38 mouse cellular contexts compared by ENCODE assay signal in the genomic region with DNA sequence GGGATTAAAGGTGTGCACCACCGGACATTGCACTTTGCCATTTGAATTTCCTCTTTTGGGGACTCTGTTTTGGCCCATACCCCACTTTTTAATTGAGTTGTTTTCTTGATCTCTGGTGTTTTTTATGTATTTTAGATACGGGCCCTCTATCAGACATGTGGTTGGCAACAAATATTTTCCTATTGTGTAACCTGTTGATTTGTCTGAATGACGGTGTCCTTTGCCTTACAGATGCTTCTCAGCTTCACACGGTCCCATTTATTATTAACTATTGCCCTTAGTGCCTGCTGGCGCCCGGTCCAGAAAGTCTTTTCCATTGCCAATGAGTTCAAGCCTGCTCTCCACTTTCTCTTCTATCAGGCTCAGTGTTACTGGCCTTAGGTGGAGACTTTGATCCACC. TPM values are rescaled to one million over a fixed set of nuclear protein-coding genes. Genes with fewer than 3 reads are reported as not detected.
DNase-seq lines count a peak whose midpoint lies in the region; ATAC-seq and TF ChIP-seq lines count a peak whose summit lies in the region.
"Had no signal": no experiment of that assay in that cellular context is flagged by ENCODE, and none has a peak within 500 bp of the region (broad histone marks: within the 10 kb centered on the region; RNA-seq: fewer than 3 reads in every experiment).

No protein-coding gene starts in this region.

- H3K27me3 ChIP-seq in kidney, adult 2 months (replicated peaks; ENCODE audit: control insufficient read depth, insufficient read depth, low read length), result no peaks in the 10 kb centered on the region
- no peaks in the 10 kb centered on the region for H3K27me3 ChIP-seq in liver, embryonic 15.5 days
- no peaks in the 10 kb centered on the region for H3K27me3 ChIP-seq in liver, embryonic 12.5 days (replicated peaks)
- no peaks in the 10 kb centered on the region for H3K27me3 ChIP-seq in liver, postnatal 0 days (ENCODE audit: insufficient read depth, low read length)
- H3K27me3 ChIP-seq: limb, embryonic 15.5 days; lung, embryonic 15.5 days had no signal

- peak overlapping the region; percentile 64; the same call in 1 of the 2 replicates for H3K27ac ChIP-seq in kidney, adult 2 months (ENCODE audit: insufficient read depth, low read depth, low read length)
- H3K27ac ChIP-seq in liver, embryonic 15.5 days (replicated peaks), result 0 out of 2 replicates have a peak overlapping the region, but pooled peaks have one; percentile 33
- no peak overlapping the region for H3K27ac ChIP-seq in liver, embryonic 12.5 days
- peak overlapping the region; percentile 85 for H3K27ac ChIP-seq in liver, postnatal 0 days (ENCODE audit: low read depth)
- H3K27ac ChIP-seq: gastrocnemius, adult 2 months; limb, embryonic 10.5 days; limb, embryonic 15.5 days; lung, embryonic 15.5 days had no signal

- no peak overlapping the region for H3K9ac ChIP-seq in liver, embryonic 15.5 days
- no peak overlapping the region for H3K9ac ChIP-seq in liver, embryonic 12.5 days
- no peak overlapping the region for H3K9ac ChIP-seq in liver, postnatal 0 days (replicated peaks)
- H3K9ac ChIP-seq: limb, embryonic 15.5 days; lung, embryonic 15.5 days had no signal

- DNase-seq in kidney, adult 2 months, result peak; percentile 81
- DNase-seq in kidney, postnatal 4 days, result no peak
- DNase-seq in liver, postnatal 0 days, result peak; percentile 37
- DNase-seq in left cerebral cortex, postnatal 14 days (ENCODE audit: low spot score in 2 of 2), result no peak
- DNase-seq in cerebellum, postnatal 36 days, result no peak
- DNase-seq: adrenal gland, adult 2 months; adrenal gland, postnatal 36 days; cerebellum, adult 18-20 months; cerebellum, postnatal 10 days; gastrocnemius, adult 2 months; gastrocnemius, postnatal 36 days; heart, postnatal 14 days; layer of hippocampus, postnatal 36 days; right cerebral cortex, postnatal 25 days; spleen, adult 18-20 months; thymus, postnatal 25 days had no signal

- H3K4me2 ChIP-seq in liver, embryonic 15.5 days, result no peak overlapping the region
- H3K4me2 ChIP-seq in liver, embryonic 12.5 days, result no peak overlapping the region
- no peak overlapping the region for H3K4me2 ChIP-seq in liver, postnatal 0 days (ENCODE audit: low read depth, low read length)
- H3K4me2 ChIP-seq: limb, embryonic 15.5 days; lung, embryonic 15.5 days; midbrain, embryonic 11.5 days had no signal

- intact Hi-C loops in left cerebral cortex, postnatal 14 days (cut with DNase I), result no loop called here

- H3K4me1 ChIP-seq in kidney, adult 2 months (ENCODE audit: control insufficient read depth, insufficient read depth, low read length), result peaks cover 3% of the 10 kb centered on the region; the same call in 1 of the 2 replicates
- H3K4me1 ChIP-seq in liver, embryonic 15.5 days (replicated peaks), result peaks cover 9% of the 10 kb centered on the region
- peaks cover 13% of the 10 kb centered on the region; the same call in 1 of the 2 replicates for H3K4me1 ChIP-seq in liver, embryonic 12.5 days
- H3K4me1 ChIP-seq in liver, postnatal 0 days (ENCODE audit: insufficient read depth), result no peaks in the 10 kb centered on the region
- H3K4me1 ChIP-seq: limb, embryonic 10.5 days; lung, embryonic 15.5 days had no signal

- TF ChIP-seq POLR2A in kidney, adult 2 months (IDR thresholded peaks at IDR 0.05; ENCODE audit: low read depth, low read length), result no peak

- H3K9me3 ChIP-seq in liver, embryonic 15.5 days (replicated peaks), result no peaks in the 10 kb centered on the region
- H3K9me3 ChIP-seq in liver, embryonic 12.5 days (replicated peaks), result no peaks in the 10 kb centered on the region
- no peaks in the 10 kb centered on the region for H3K9me3 ChIP-seq in liver, postnatal 0 days (ENCODE audit: low read length)
- H3K9me3 ChIP-seq: limb, embryonic 10.5 days; limb, embryonic 15.5 days; lung, embryonic 15.5 days had no signal

- 59% methylated on average over 6 of the region's 6 CpGs for whole genome bisulfite sequencing in kidney, adult 2 months
- 58% methylated on average over 6 of the region's 6 CpGs for WGBS in liver, embryonic 15.5 days (ENCODE audit: insufficient replicate concordance)
- 68% methylated on average over 6 of the region's 6 CpGs for WGBS in liver, embryonic 12.5 days (ENCODE audit: insufficient replicate concordance)
- WGBS in liver, postnatal 0 days (ENCODE audit: insufficient replicate concordance), result 57% methylated on average over 6 of the region's 6 CpGs

- TF ChIP-seq EP300 in liver, postnatal 0 days (IDR thresholded peaks at IDR 0.05; ENCODE audit: low read depth), result peak; percentile 58; the same call in 1 of the 2 replicates

- H3K36me3 ChIP-seq in kidney, adult 2 months (ENCODE audit: control insufficient read depth, insufficient read depth, low read length), result no peaks in the 10 kb centered on the region
- H3K36me3 ChIP-seq in liver, embryonic 15.5 days (replicated peaks), result no peaks in the 10 kb centered on the region
- H3K36me3 ChIP-seq in liver, embryonic 12.5 days, result no peaks in the 10 kb centered on the region
- no peaks in the 10 kb centered on the region for H3K36me3 ChIP-seq in liver, postnatal 0 days (replicated peaks; ENCODE audit: insufficient read depth, low read length)
- H3K36me3 ChIP-seq: limb, embryonic 10.5 days; limb, embryonic 15.5 days; lung, embryonic 15.5 days had no signal

- peak; percentile 42 for ATAC-seq in liver, embryonic 15.5 days (ENCODE audit: insufficient read depth)
- no peak for ATAC-seq in liver, embryonic 12.5 days
- peak; percentile 95 for ATAC-seq in liver, postnatal 0 days
- ATAC-seq: CD4-positive, CD25-positive, alpha-beta regulatory T cell, adult 4 months; forebrain, embryonic 16.5 days; hindbrain, embryonic 16.5 days; midbrain, embryonic 16.5 days had no signal

- TF ChIP-seq CTCF in kidney, adult 2 months (conservative IDR thresholded peaks at IDR 0.05; ENCODE audit: insufficient read depth, insufficient read length, low read depth, low read length), result no peak
- TF ChIP-seq CTCF in liver, postnatal 0 days (IDR thresholded peaks at IDR 0.05; ENCODE audit: low read depth), result no peak

- no peak overlapping the region for H3K4me3 ChIP-seq in kidney, adult 2 months (ENCODE audit: insufficient read depth, low read depth, low read length)
- H3K4me3 ChIP-seq in liver, embryonic 15.5 days (replicated peaks), result no peak overlapping the region
- no peak overlapping the region for H3K4me3 ChIP-seq in liver, embryonic 12.5 days
- no peak overlapping the region for H3K4me3 ChIP-seq in liver, postnatal 0 days (ENCODE audit: low read depth, low read length)
- H3K4me3 ChIP-seq: erythroblast, embryonic 14.5 days; gastrocnemius, adult 2 months; limb, embryonic 10.5 days; limb, embryonic 15.5 days; lung, embryonic 15.5 days had no signal

RNA-seq across cellular contexts. Expression of gene Hsd17b6, which starts 40.9 kb away (rescaled TPM):
- not detected in 2 replicates for polyA plus RNA-seq in kidney, adult 2 months (2012; rRNA removed)
- 0.09 and 0.13 TPM in 2 replicates for polyA plus RNA-seq in liver, embryonic 15.5 days (2015; fragmentation: Nextera tagmentation; extraction: Ambion mirVana)
- polyA plus RNA-seq in liver, embryonic 12.5 days (2016; fragmentation: Nextera tagmentation; extraction: Ambion mirVana), result 0.17 TPM in 1 of 2 replicates, not detected in the other
- polyA plus RNA-seq in liver, postnatal 0 days (2015; fragmentation: Nextera tagmentation; extraction: Ambion mirVana), result 29.5 and 32.4 TPM in 2 replicates
- total RNA-seq in left cerebral cortex, postnatal 14 days (2021), result not detected
- total RNA-seq: gastrocnemius, adult 2 months; gastrocnemius, postnatal 36 days; heart, adult 8-10 months; heart, postnatal 14 days; layer of hippocampus, postnatal 36 days; megakaryocyte progenitor cell, adult 5-6 weeks; neutrophil, adult 5-6 weeks had no signal
- polyA plus RNA-seq: adrenal gland, adult 2 months; brain, embryonic 14.5 days; CD4-positive, CD25-positive, alpha-beta regulatory T cell, adult 4 months; cortical plate, adult 2 months; erythroblast, embryonic 14.5 days; forebrain, embryonic 11.5 days; forebrain, embryonic 16.5 days; heart, embryonic 14.5 days; hindbrain, embryonic 11.5 days; hindbrain, embryonic 16.5 days; intestine, embryonic 14.5 days; limb, embryonic 10.5 days; limb, embryonic 15.5 days; lung, embryonic 15.5 days; midbrain, embryonic 11.5 days; midbrain, embryonic 16.5 days; neural tube, embryonic 11.5 days; stomach, embryonic 16.5 days had no signal

RNA-seq across cellular contexts. Expression of gene Prim1, which starts 48.5 kb away (rescaled TPM):
- 3.4 and 3.6 TPM in 2 replicates for polyA plus RNA-seq in kidney, adult 2 months (2012; rRNA removed)
- polyA plus RNA-seq in liver, embryonic 15.5 days (2015; fragmentation: Nextera tagmentation; extraction: Ambion mirVana), result 66.9 and 69.3 TPM in 2 replicates
- polyA plus RNA-seq in liver, embryonic 12.5 days (2016; fragmentation: Nextera tagmentation; extraction: Ambion mirVana), result 88.9 and 93.3 TPM in 2 replicates
- 26.2 and 29.1 TPM in 2 replicates for polyA plus RNA-seq in liver, postnatal 0 days (2015; fragmentation: Nextera tagmentation; extraction: Ambion mirVana)
- total RNA-seq in left cerebral cortex, postnatal 14 days (2021), result 1 to 10 TPM; 6.4 to 7.2 TPM

Comparison
In these comparisons a context has a peak if more than half of its experiments do, and no peak if none do; other contexts are left out.
1. DNase-seq: peak in kidney, adult 2 months (single experiment) and liver, postnatal 0 days (single experiment); none in kidney, postnatal 4 days (0 of 2), left cerebral cortex, postnatal 14 days (0 of 2) and cerebellum, postnatal 36 days (0 of 2).
2. RNA of gene Hsd17b6, which starts 40.9 kb away (polyA plus RNA-seq): 29.5 to 32.4 TPM in liver, postnatal 0 days; 0.17 TPM in liver, embryonic 12.5 days, 0.09 to 0.13 TPM in liver, embryonic 15.5 days and not detected in kidney, adult 2 months; every median in the first group is over 10 times any median in the second.